Mouse (Mus musculus): ENCODE measurements around the gene Il5. TPM values are rescaled to one million over a fixed set of nuclear protein-coding genes. Genes with fewer than 3 reads are reported as not detected.
A peak's percentile ranks its signal among the peaks of the same experiment; 100 is the strongest.

Il5 gene
- total RNA-seq (2021), result not detected
- long read RNA-seq, experiment 1, result 0 reads
- long read RNA-seq, experiment 2, result 0 reads

GRCm38 (mm10) chr11:53720715-53721114 is at the start of gene Il5:
TSS of gene Il5 (plus strand) at chr11:53720794.
- no peak for DNase-seq

DNA sequence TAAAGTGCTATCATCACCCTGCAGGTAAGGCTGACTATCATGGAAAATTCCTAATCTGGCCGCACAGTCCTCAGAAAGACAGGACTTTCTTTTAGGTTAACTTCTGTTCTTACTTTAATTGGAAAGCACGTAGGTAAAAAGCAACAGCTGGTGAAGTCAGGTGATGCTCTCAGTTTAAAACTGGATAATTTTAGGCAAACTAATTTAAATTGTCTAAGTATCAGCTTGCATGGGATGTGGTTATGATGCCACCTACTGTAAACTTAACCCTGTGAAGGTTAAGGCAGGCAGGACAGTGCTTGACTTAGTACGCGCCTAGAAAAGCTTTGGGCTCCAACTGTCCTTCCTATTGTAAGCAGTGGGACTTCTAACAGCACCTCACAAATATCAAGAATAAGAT is 49.2 kb upstream of the Il5 start:
- no peak for DNase-seq

DNA sequence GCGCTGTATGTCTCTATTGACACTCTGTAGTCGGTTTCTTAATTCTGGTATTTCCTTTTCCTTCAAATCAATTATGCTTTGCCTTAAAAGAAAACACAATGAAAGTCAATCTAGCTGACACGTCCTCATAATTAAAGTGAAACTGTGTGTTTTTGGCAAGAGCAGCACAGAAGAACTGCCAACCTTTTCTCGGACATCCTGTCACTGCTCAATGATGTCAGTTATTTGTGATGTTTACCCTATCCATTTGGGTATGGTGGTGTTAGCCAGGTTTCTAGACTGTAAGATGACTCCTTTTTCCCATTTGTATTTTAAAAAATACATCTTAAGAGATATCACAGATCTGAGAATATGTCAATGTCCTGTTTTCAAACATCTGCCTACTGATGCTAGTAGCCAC is 40.5 kb upstream of the Il5 start:
- no peak for DNase-seq

DNA sequence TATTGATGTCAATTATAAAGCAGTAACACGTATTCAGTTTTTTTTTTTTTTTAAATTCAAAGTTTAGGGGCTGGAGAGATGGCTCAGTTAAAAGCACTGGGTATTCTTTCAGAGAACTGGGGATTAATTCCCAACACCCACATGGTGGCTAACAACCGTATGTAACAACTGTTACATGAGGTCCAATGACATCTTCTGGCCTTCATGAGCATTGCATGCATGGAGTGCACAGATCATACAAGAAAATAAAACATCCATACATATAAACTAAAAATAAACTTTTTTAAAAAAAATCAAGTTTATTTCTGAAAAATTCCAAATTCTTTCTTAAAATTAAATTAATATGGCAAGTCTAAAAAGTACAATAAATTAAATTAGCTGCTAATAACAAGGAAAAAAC is 38.9 kb upstream of the Il5 start:
- DNase-seq, result no peak

GRCm38 (mm10) chr11:53682170-53682569 is 38.4 kb upstream of the Il5 start:
- no peak for DNase-seq

DNA sequence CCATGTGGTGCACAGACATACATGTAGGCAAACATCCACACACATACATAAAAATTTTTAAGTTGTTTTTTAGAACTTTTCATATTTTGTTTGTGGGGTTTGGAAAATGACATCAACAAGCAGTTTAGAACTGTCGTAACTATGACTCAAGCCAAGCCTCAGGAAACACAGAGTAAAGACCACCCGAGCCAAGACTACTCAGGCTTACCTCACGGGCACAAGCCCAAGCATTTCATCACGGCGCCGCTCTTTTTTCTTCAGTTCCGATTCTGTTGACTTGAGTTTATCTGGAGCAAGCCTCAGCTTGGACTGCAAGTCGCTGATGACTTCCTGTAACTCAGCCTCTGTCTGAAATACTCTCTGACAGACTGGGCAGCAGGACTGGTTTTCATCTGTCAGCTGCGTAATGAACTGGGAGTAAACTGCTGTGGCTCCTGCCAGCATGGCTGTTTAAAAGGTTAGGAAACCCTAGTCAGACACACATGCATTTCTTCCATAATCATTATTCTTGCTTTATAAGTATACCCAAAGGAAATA is 37.5 kb upstream of the Il5 start:
- DNase-seq, result no peak

DNA sequence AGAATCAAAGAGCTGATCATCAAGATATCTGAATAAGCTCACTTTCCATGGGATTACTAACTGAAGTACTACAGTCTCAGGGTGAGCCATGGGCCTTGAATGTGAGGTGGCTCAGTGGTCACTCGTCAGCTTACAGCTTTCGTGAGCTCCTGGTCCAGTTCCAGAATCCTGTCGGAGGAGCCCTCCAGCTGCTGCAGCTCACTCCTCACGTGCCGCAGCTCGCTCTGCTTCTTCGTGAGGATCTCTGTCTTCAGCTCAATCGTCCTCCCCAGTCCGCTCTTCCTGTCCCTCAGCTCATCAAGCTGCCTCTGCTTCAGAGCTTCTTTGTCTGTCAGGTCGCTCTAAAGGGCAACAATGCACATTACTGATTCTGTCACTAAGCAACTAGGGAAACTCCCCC is 28.6 kb upstream of the Il5 start:
- DNase-seq, result no peak

DNA sequence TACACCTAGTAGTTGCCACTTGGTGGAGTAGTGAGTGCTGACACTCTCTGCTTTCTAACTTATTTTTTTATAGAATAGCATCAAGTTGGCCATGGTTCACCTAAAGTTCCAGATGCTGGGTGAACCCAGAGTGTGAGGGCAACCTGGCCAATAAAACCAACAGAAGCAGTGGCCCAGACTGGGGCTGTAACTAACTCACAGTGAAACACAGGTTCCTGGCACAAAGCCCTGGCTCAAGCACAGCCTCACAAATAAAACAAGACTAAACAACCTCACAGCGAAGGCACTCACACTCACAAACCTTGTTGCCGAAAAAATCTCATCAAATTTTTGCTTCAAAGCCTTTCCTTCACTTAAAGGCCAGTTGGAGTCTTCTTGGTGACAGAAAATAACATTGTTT is 22.1 kb upstream of the Il5 start:
- no peak for DNase-seq

DNA sequence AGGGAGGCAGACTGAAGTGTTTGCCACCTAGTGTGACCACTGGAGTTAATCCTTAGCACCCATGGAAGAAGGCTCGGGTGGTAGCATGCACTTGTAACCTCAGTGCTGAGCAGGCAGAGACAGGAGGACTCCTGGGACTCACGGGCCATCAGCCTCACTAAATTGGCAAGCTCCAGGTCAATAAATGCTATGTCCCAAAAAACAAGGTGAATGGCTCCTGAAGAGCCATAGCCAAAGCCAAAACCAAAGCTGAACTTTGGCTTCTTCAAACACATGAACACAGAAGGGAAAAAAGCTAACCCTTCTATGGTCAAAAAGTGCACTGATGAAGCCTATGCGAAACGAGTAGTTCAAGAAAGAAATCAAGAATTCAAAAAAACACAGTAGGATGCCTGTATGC is 21.2 kb upstream of the Il5 start:
- no peak for DNase-seq

DNA sequence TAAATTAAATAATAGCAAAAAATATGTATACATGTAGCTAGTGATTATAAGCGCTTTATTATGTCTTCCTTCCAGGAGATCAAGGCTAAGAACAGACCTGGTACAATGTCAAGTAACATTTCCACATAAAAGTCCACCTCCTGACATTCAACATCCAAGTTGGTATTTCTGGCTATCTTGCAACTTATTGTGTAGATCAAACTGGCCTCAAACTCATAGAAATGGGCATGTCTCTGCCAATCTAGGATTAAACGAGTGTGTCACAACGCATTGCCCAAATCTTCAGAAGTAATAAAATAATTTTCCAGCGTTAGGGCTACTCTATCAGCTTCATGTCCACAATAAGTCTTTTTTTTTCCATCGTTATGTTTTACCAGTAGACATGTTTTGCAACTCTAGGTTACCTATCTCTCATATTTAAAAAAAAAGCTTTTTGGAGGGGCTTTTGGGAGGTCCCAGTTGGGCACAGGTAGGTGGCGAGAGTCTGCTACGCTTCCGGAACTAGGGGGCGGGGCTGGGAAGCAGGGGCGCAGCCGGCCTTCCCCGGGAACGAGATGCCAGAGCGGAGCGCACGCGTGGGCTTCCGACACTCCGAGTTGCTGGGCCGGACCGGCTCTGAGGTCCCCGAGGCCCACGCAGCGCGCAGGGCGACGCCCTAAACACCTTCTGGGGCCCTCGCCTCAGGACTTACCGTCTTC is 14.2 kb upstream of the Il5 start:
- DNase-seq, result peak; percentile 41

DNA sequence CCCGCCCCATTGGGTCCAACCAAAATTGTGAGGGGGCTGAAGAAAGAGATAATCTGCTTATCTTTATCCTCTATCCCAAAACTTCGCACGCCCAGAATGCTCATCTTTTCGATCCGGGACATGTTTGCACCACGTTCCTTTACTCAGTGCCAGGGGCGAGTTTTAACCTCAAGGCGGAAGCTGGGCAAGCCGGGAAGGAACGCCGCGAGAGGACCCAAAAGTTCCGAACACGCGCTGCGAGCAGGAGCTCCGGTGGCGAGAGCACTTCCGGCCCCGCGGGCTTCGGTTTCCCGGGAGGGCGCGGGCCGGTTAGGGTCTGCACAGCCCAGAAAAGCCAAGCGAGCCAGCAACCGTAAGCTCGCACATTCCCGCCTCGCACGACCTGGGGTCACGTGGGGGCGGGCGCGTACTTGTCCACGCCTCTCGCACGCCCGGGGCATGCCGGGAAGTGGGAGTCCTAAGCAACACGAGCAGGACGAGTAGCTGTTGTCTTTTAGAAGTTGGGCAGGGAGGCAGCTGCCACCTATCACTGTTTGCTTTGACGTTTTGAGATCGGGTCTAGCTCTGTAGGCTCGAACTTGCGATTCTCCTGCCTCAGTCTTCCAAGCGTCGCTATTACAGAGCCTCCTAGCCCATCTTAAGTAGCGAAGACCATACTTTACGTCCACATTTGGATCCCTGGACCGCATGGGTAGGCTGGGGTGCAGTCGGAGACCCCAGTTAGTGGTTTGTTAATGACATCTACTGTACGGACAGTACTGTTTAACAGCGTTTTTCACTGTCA is 13.5 kb upstream of the Il5 start, which contains the start of gene Rad50:
Gene Rad50, minus strand, starts transcription at position 386 of the 784 bp plus-strand sequence.
- DNase-seq, result peak; percentile 88

DNA sequence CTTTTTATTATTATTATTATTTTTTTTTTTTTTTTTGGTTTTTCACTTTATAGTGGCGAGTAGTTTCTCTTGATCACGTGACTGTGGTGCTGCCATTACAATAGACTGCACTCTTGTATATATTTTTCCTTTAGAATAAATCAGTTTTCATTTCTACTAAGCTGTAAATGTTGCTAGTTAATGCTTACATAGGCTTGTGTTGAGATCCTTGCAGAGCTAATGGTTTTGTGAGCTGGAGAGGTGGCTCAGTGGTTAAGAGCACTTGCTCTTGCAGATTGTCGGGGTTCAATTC is 12.9 kb upstream of the Il5 start:
- DNase-seq, result no peak

DNA sequence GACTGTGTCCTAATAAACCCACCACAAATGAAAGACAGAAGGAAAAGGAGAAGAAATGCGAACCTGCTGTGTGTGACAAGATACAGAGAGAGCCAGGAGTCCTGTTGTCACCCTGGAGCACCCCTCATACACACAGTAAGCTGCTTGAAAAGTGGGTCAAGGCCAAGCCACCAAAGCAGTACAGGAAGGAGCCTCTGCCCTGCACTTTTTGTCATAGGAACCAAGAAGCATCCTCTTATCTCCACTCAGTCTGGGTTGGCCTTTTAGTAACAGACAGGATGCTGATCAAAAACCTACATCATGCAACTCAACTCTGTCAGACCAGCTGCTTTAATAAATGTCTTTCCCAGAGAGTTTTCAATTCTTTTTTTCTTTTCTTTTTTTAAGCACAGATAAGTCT is 893 bp upstream of the Il5 start:
- DNase-seq, result no peak

GRCm38 (mm10) chr11:53731457-53731856 is 10.9 kb downstream of the Il5 start:
- DNase-seq, result no peak

DNA sequence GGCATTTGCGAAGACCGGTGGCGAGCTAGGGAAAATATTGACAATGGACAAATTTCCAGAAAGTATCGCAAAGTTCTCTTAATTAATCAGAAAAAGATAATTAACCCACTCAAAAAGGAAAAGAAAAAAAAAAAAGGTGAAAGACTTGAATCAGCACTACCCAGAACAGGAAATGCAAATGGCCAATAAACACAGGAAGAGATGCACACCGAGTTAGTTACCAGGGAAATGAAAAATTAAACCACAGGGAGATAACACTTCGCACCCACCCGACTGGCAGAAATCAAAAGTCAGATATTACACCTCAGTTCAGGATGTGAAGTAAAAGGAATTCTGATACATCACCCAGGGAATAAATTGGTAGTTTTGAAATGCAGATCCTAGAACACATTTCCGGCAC is 11.7 kb downstream of the Il5 start:
- DNase-seq, result no peak

DNA sequence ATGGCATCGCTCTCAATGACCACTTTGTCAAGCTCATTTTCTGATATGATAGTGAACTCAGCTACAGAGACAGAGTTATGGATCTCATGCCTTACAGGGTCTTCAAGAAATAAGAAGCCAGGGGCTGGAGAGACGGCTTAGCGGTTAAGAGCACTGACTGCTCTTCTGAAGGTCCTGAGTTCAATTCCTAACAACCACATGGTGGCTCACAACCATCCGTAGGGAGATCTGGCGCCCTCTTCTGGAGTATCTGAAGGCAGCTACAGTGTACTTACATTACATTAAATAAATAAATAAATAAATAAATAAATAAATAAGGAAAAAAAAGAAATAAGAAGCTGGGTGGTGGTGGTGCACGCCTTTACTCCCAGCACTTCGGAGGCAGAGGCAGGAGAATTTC is 13.2 kb downstream of the Il5 start:
- no peak for DNase-seq

DNA sequence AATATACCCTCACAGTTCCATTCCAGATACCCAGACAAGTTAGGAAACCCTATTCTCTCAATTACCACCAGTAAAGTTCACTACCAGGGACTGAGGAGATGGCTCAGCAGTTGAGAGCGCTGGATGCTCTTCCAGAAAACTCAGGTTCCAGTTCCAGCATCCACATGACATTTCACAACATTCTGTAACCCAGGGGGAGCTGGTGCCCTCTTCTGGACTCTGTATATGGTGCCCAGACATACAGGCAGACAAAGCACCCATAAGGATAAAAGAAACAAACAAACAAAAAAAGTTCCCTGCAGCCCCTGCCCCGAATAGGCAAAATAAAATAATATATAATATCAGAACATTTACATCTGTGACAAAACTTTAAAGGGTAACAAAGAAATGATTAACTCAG is 13.8 kb downstream of the Il5 start:
- no peak for DNase-seq

- DNase-seq, result no peak
Observed at GRCm38 (mm10) chr11:53734970-53735681, 14.5 kb downstream of the Il5 start.

- DNase-seq, result peak; percentile 44
Observed at GRCm38 (mm10) chr11:53735682-53736245, 15.2 kb downstream of the Il5 start.

DNA sequence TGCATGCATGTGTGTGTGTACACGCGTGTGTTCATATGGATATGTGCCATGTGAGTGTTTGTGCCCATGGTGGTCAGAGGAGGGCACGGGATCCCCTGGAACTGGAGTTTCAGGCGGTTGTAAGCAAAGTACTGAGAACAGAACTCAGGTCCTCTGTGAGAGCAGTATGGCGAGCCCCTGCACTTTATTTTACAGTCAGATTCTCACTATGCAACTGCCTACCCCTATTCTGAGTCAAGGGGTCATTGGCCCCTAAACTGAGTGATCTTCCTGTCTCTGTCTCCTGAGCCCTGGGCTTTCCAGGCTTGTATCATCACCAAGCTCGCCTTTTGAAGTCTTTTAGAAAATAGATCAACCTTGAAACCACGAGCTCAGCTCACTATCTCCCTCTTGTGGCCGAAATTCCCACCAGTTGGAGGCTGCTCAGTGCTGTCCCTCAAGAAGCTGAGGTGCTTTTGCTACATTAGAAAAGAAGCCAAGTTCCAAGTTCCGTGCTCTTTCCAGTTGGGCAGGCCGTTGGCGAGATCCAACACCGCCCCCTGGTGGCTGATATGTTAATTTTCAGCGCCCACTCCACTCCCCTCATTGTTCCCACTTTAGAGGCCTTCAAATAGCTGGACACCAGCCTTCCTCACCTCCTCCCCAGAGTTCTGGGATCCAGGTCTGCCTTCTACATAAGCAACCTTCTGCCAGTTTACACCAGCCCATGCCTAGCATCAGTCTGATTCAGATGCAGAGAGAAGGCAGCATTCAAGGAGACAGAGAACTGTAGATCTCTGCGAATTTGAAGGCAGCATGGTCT is 16.4 kb downstream of the Il5 start:
- DNase-seq, result peak; percentile 78

DNA sequence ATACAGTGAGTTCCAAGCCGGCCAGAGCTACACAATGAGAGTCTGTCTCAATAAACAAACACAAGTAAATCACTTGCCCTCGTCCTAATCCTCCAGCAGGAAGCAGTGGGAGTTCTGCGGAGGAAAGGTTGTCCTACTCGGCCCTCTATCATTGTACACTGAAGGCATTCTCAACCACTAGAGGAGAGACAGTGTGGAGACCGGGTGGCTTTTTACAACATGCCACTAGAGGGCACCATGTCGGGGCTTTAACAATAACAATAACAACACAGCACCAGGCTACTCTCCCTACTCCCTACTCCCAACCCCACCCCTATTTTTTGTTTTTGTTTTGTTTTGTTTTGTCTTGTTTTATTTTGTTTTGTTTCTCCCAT is 17.0 kb downstream of the Il5 start:
- DNase-seq, result peak; percentile 51

DNA sequence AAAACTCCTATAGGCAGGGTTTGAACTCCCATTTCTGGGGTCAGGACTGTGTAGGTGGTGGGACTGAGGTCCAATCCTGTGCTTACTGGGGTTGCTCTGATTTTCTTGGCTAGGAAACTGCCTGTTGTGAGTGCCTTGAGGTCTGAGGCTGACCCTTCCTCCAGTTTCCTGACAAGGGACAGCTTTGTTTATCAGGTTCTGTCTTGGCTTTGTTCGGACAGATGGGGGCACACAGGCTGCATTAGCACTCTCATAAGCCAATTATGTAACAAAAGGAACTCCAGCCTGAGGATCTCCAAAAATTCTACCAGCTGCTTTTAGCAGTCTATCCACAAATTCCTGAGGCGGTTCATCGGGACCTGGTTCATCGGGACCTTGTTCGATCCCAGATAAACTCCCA is 21.8 kb downstream of the Il5 start:
- no peak for DNase-seq

Data from gastrocnemius, postnatal 10 days (tissue).